Mouse (Mus musculus): ENCODE results near the gene AL731706.1. TPM values are rescaled to one million over a fixed set of nuclear protein-coding genes. Genes with fewer than 3 reads are reported as not detected.

The AL731706.1 gene
- polyA plus RNA-seq, 1 experiment = 19.5 TPM

GRCm38 (mm10) chr2:136920257-136920993 lies 29.2 kb upstream of the AL731706.1 start:
- Histone ChIP-seq H3K36me3 (ENCODE audit: control insufficient read depth, insufficient read depth) (no peaks in the 10 kb centered on the region), H3ac (ENCODE audit: control insufficient read depth, insufficient read length) (no peak overlapping the region), H3K4me3 (no peak overlapping the region), H3K27me3 (ENCODE audit: control insufficient read depth, insufficient read depth, insufficient read length) (no peaks in the 10 kb centered on the region), H3K79me2 (ENCODE audit: control insufficient read depth, insufficient read depth) (no peaks in the 10 kb centered on the region), H3K4me2 (ENCODE audit: low read depth) (peak overlapping the region; percentile 83)
- TF ChIP-seq MYOG (IDR thresholded peaks at IDR 0.05; ENCODE audit: control insufficient read depth in 1 of 3, insufficient read depth in 1 of 3, insufficient read length in 2 of 3, low read depth in 2 of 3) (peak in 1 of 3 experiments; percentile 33), USF1 (IDR thresholded peaks at IDR 0.05; ENCODE audit: low read depth) (no peak), MYOD1 (IDR thresholded peaks at IDR 0.05; ENCODE audit: control insufficient read depth in 1 of 3, insufficient read length in 2 of 3, low read depth in 2 of 3) (peak in 2 of 3 experiments; percentile 74 to 84)

GRCm38 (mm10) chr2:136919433-136919832 lies 28.2 kb upstream of the AL731706.1 start:
- H3K36me3 ChIP-seq (ENCODE audit: control insufficient read depth, insufficient read depth) = no peaks in the 10 kb centered on the region
- no peak for TF ChIP-seq POLR2AphosphoS2 (IDR thresholded peaks at IDR 0.05; ENCODE audit: insufficient read length, low read depth)
- no peak for TF ChIP-seq SRF (IDR thresholded peaks at IDR 0.05; ENCODE audit: control insufficient read depth, insufficient read length, low read depth)
- TF ChIP-seq POLR2A (IDR thresholded peaks at IDR 0.05; ENCODE audit: insufficient read length, low read depth) = no peak
- TF ChIP-seq REST (IDR thresholded peaks at IDR 0.05; ENCODE audit: insufficient read depth, insufficient read length) = no peak
- no peak for TF ChIP-seq E2F4 (IDR thresholded peaks at IDR 0.05; ENCODE audit: insufficient read depth)
- TF ChIP-seq USF1 (IDR thresholded peaks at IDR 0.05; ENCODE audit: low read depth) = no peak
- TF ChIP-seq MYOD1 (IDR thresholded peaks at IDR 0.05; ENCODE audit: control insufficient read depth in 1 of 3, insufficient read length in 2 of 3, low read depth in 2 of 3) = no peak
- TF ChIP-seq MAX (IDR thresholded peaks at IDR 0.05; ENCODE audit: low read depth) = no peak
- no peak for TF ChIP-seq TCF12 (IDR thresholded peaks at IDR 0.05; ENCODE audit: insufficient read depth, poor library complexity, severe bottlenecking)
- no peak for TF ChIP-seq MYOG (IDR thresholded peaks at IDR 0.05; ENCODE audit: control insufficient read depth in 1 of 3, insufficient read depth in 1 of 3, insufficient read length in 2 of 3, low read depth in 2 of 3)
- TF ChIP-seq CEBPB (IDR thresholded peaks at IDR 0.05; ENCODE audit: insufficient read depth, poor library complexity, severe bottlenecking) = no peak
- no peak overlapping the region for H3K4me3 ChIP-seq
- no peak overlapping the region for H3ac ChIP-seq (ENCODE audit: control insufficient read depth, insufficient read length)
- no peak overlapping the region for H3K4me2 ChIP-seq (ENCODE audit: low read depth)
- no peaks in the 10 kb centered on the region for H3K79me2 ChIP-seq (ENCODE audit: control insufficient read depth, insufficient read depth)
- H3K27me3 ChIP-seq (ENCODE audit: control insufficient read depth, insufficient read depth, insufficient read length) = no peaks in the 10 kb centered on the region

GRCm38 (mm10) chr2:136914334-136914902 lies 23.2 kb upstream of the AL731706.1 start:
- TF ChIP-seq POLR2A (IDR thresholded peaks at IDR 0.05; ENCODE audit: insufficient read length, low read depth) = no peak
- TF ChIP-seq TCF12 (IDR thresholded peaks at IDR 0.05; ENCODE audit: insufficient read depth, poor library complexity, severe bottlenecking) = no peak
- TF ChIP-seq E2F4 (IDR thresholded peaks at IDR 0.05; ENCODE audit: insufficient read depth) = no peak
- TF ChIP-seq CEBPB (IDR thresholded peaks at IDR 0.05; ENCODE audit: insufficient read depth, poor library complexity, severe bottlenecking) = no peak
- TF ChIP-seq REST (IDR thresholded peaks at IDR 0.05; ENCODE audit: insufficient read depth, insufficient read length) = no peak
- TF ChIP-seq USF1 (IDR thresholded peaks at IDR 0.05; ENCODE audit: low read depth) = no peak
- no peak for TF ChIP-seq TCF3 (IDR thresholded peaks at IDR 0.05; ENCODE audit: insufficient read length, low read depth)
- no peak for TF ChIP-seq POLR2AphosphoS2 (IDR thresholded peaks at IDR 0.05; ENCODE audit: insufficient read length, low read depth)
- no peak for TF ChIP-seq MAX (IDR thresholded peaks at IDR 0.05; ENCODE audit: low read depth)
- no peak for TF ChIP-seq MYOG (IDR thresholded peaks at IDR 0.05; ENCODE audit: control insufficient read depth in 1 of 3, insufficient read depth in 1 of 3, insufficient read length in 2 of 3, low read depth in 2 of 3)
- no peak for TF ChIP-seq MYOD1 (IDR thresholded peaks at IDR 0.05; ENCODE audit: control insufficient read depth in 1 of 3, insufficient read length in 2 of 3, low read depth in 2 of 3)
- no peak for TF ChIP-seq SRF (IDR thresholded peaks at IDR 0.05; ENCODE audit: control insufficient read depth, insufficient read length, low read depth)
- Histone ChIP-seq H3K79me2 (ENCODE audit: control insufficient read depth, insufficient read depth) (no peaks in the 10 kb centered on the region), H3K27me3 (ENCODE audit: control insufficient read depth, insufficient read depth, insufficient read length) (no peaks in the 10 kb centered on the region), H3K36me3 (ENCODE audit: control insufficient read depth, insufficient read depth) (no peaks in the 10 kb centered on the region), H3K4me2 (ENCODE audit: low read depth) (no peak overlapping the region), H3ac (ENCODE audit: control insufficient read depth, insufficient read length) (no peak overlapping the region), H3K4me3 (no peak overlapping the region)

GRCm38 (mm10) chr2:136913021-136913420 lies 21.8 kb upstream of the AL731706.1 start:
- no peak overlapping the region for H3ac ChIP-seq (ENCODE audit: control insufficient read depth, insufficient read length)
- no peaks in the 10 kb centered on the region for H3K79me2 ChIP-seq (ENCODE audit: control insufficient read depth, insufficient read depth)
- no peak overlapping the region for H3K4me3 ChIP-seq
- no peaks in the 10 kb centered on the region for H3K27me3 ChIP-seq (ENCODE audit: control insufficient read depth, insufficient read depth, insufficient read length)
- no peaks in the 10 kb centered on the region for H3K36me3 ChIP-seq (ENCODE audit: control insufficient read depth, insufficient read depth)
- TF ChIP-seq MYOD1 (IDR thresholded peaks at IDR 0.05; ENCODE audit: control insufficient read depth in 1 of 3, insufficient read length in 2 of 3, low read depth in 2 of 3) (no peak), CEBPB (IDR thresholded peaks at IDR 0.05; ENCODE audit: insufficient read depth, poor library complexity, severe bottlenecking) (no peak), TCF3 (IDR thresholded peaks at IDR 0.05; ENCODE audit: insufficient read length, low read depth) (no peak), POLR2A (IDR thresholded peaks at IDR 0.05; ENCODE audit: insufficient read length, low read depth) (no peak), SRF (IDR thresholded peaks at IDR 0.05; ENCODE audit: control insufficient read depth, insufficient read length, low read depth) (no peak), MAX (IDR thresholded peaks at IDR 0.05; ENCODE audit: low read depth) (no peak)
- no peak overlapping the region for H3K4me2 ChIP-seq (ENCODE audit: low read depth)

GRCm38 (mm10) chr2:136911958-136912411 lies 20.8 kb upstream of the AL731706.1 start:
- no peaks in the 10 kb centered on the region for H3K79me2 ChIP-seq (ENCODE audit: control insufficient read depth, insufficient read depth)
- no peak for TF ChIP-seq CEBPB (IDR thresholded peaks at IDR 0.05; ENCODE audit: insufficient read depth, poor library complexity, severe bottlenecking)
- no peak for TF ChIP-seq REST (IDR thresholded peaks at IDR 0.05; ENCODE audit: insufficient read depth, insufficient read length)
- no peak for TF ChIP-seq USF1 (IDR thresholded peaks at IDR 0.05; ENCODE audit: low read depth)
- TF ChIP-seq MYOD1 (IDR thresholded peaks at IDR 0.05; ENCODE audit: control insufficient read depth in 1 of 3, insufficient read length in 2 of 3, low read depth in 2 of 3) = no peak
- no peak for TF ChIP-seq MYOG (IDR thresholded peaks at IDR 0.05; ENCODE audit: control insufficient read depth in 1 of 3, insufficient read depth in 1 of 3, insufficient read length in 2 of 3, low read depth in 2 of 3)
- no peak for TF ChIP-seq E2F4 (IDR thresholded peaks at IDR 0.05; ENCODE audit: insufficient read depth)
- no peak for TF ChIP-seq TCF12 (IDR thresholded peaks at IDR 0.05; ENCODE audit: insufficient read depth, poor library complexity, severe bottlenecking)
- TF ChIP-seq POLR2A (IDR thresholded peaks at IDR 0.05; ENCODE audit: insufficient read length, low read depth) = no peak
- TF ChIP-seq SRF (IDR thresholded peaks at IDR 0.05; ENCODE audit: control insufficient read depth, insufficient read length, low read depth) = no peak
- TF ChIP-seq MAX (IDR thresholded peaks at IDR 0.05; ENCODE audit: low read depth) = no peak
- no peak for TF ChIP-seq TCF3 (IDR thresholded peaks at IDR 0.05; ENCODE audit: insufficient read length, low read depth)
- no peak for TF ChIP-seq POLR2AphosphoS2 (IDR thresholded peaks at IDR 0.05; ENCODE audit: insufficient read length, low read depth)
- H3K4me2 ChIP-seq (ENCODE audit: low read depth) = no peak overlapping the region
- no peak overlapping the region for H3K4me3 ChIP-seq
- H3K27me3 ChIP-seq (ENCODE audit: control insufficient read depth, insufficient read depth, insufficient read length) = no peaks in the 10 kb centered on the region
- H3K36me3 ChIP-seq (ENCODE audit: control insufficient read depth, insufficient read depth) = no peaks in the 10 kb centered on the region
- H3ac ChIP-seq (ENCODE audit: control insufficient read depth, insufficient read length) = no peak overlapping the region

All from myocyte (in vitro differentiated cells).